Mouse (Mus musculus) limb, embryonic 11.5 days (tissue): ENCODE data around the gene Fam107a. TPM values are rescaled to one million over a fixed set of nuclear protein-coding genes. Genes with fewer than 3 reads are reported as not detected.
"Not testable (repeated sequence)": the region's sequence is repeated elsewhere in the genome, so short reads cannot be mapped to it uniquely, and the experiment has no call there.

Experiments used
- ATAC-seq: fragments of 200-750 bp; cut with Nextera tagmentation; 2 replicates; pipeline ENCODE4 v1.8.0; 2017; ENCODE audit warnings: low read depth; ENCODE audit not compliant: insufficient number of reproducible peaks, low FRiP score, low TSS enrichment
- DNase-seq: peaks from one replicate; pipeline ENCODE4 v3.0.0-alpha.2; 2015; ENCODE audit warnings: low spot score
- H3K27ac ChIP-seq: fragments of 300-500 bp; sonication (generic); replicated peaks from 2 replicates; pipeline ENCODE4 v1.5.1; 2014; ENCODE audit warnings: low read depth, mild to moderate bottlenecking, low read length
- H3K27me3 ChIP-seq: fragments of 300-500 bp; sonication (generic); 2 replicates; pipeline ENCODE4 v1.6.1; 2014; ENCODE audit warnings: mild to moderate bottlenecking, low read length, mixed read lengths; ENCODE audit not compliant: control insufficient read depth, insufficient read depth
- H3K36me3 ChIP-seq: fragments of 300-500 bp; sonication (generic); 2 replicates; pipeline ENCODE4 v1.6.1; 2014; ENCODE audit warnings: mild to moderate bottlenecking, low read length, moderate library complexity, mixed read lengths; ENCODE audit not compliant: control insufficient read depth, insufficient read depth
- H3K4me1 ChIP-seq: fragments of 300-500 bp; sonication (generic); 2 replicates; pipeline ENCODE4 v1.6.1; 2014; ENCODE audit warnings: low read length, mixed read lengths; ENCODE audit not compliant: control insufficient read depth, insufficient read depth
- H3K4me2 ChIP-seq: fragments of 300-500 bp; sonication (generic); 2 replicates; pipeline ENCODE4 v1.6.1; 2014; ENCODE audit warnings: low read depth, mild to moderate bottlenecking, moderate library complexity; ENCODE audit not compliant: severe bottlenecking
- H3K4me3 ChIP-seq: fragments of 300-500 bp; sonication (generic); 2 replicates; pipeline ENCODE4 v1.5.1; 2014; ENCODE audit warnings: low read depth, low read length
- H3K9ac ChIP-seq: fragments of 300-500 bp; sonication (generic); 2 replicates; pipeline ENCODE4 v1.6.1; 2014; ENCODE audit warnings: mild to moderate bottlenecking, low read length
- H3K9me3 ChIP-seq: fragments of 300-500 bp; sonication (generic); 2 replicates; pipeline ENCODE4 v1.6.1; 2016; ENCODE audit warnings: low read length; ENCODE audit not compliant: control insufficient read depth
- WGBS: fragments of 180-500 bp; shearing (Covaris S2); extraction: QIAGEN DNeasy Blood & Tissue Kit; methylation state at CpG from one replicate; pipeline ENCODE4 v1.1.7; 2014; 5-methylcytosine and 5-hydroxymethylcytosine counted together
- polyA plus RNA-seq: library from polyadenylated mRNA; unstranded; fragments of >200 nt; fragmentation: Nextera tagmentation; extraction: Ambion mirVana; gene quantifications from 2 replicates; pipeline ENCODE4 v1.2.1, GENCODE M21; 2014

The Fam107a gene
- polyA plus RNA-seq, 1 experiment from 2014 or later = 0.32 TPM

GRCm38 (mm10) chr14:8286595-8286994 lies 31.2 kb downstream of the Fam107a start:
- DNase-seq, H3K4me1 ChIP-seq, H3K27ac ChIP-seq, H3K4me2 ChIP-seq, H3K9ac ChIP-seq, H3K36me3 ChIP-seq, H3K4me3 ChIP-seq, H3K9me3 ChIP-seq, H3K27me3 ChIP-seq: not testable (repeated sequence)
- ATAC-seq = peak; percentile 91
- WGBS = 88% methylated on average over 5 of the region's 5 CpGs

GRCm38 (mm10) chr14:8283784-8284183 lies 34.0 kb downstream of the Fam107a start:
- no peaks in the 10 kb centered on the region for H3K27me3 ChIP-seq
- no peak overlapping the region for H3K4me2 ChIP-seq
- no peak for DNase-seq
- H3K4me3 ChIP-seq = no peak overlapping the region
- no peak for ATAC-seq
- H3K4me1 ChIP-seq = no peaks in the 10 kb centered on the region
- no peak overlapping the region for H3K27ac ChIP-seq
- no peaks in the 10 kb centered on the region for H3K9me3 ChIP-seq
- H3K9ac ChIP-seq = no peak overlapping the region
- H3K36me3 ChIP-seq = no peaks in the 10 kb centered on the region

GRCm38 (mm10) chr14:8271281-8271680 lies 46.5 kb downstream of the Fam107a start:
- not testable (repeated sequence) for H3K9ac ChIP-seq, H3K27ac ChIP-seq, H3K4me2 ChIP-seq, H3K9me3 ChIP-seq, H3K27me3 ChIP-seq, H3K36me3 ChIP-seq, H3K4me3 ChIP-seq, ATAC-seq, H3K4me1 ChIP-seq, DNase-seq
- WGBS = 88% methylated on average over 8 of the region's 8 CpGs

GRCm38 (mm10) chr14:8264378-8264777 lies 53.4 kb downstream of the Fam107a start:
- H3K4me2 ChIP-seq = no peak overlapping the region

GRCm38 (mm10) chr14:8262242-8262641 lies 55.6 kb downstream of the Fam107a start:
- no peak for DNase-seq
- Histone ChIP-seq H3K4me1 (no peaks in the 10 kb centered on the region; the same call in 1 of the 2 replicates), H3K4me2 (no peak overlapping the region), H3K9ac (no peak overlapping the region), H3K4me3 (no peak overlapping the region), H3K36me3 (no peaks in the 10 kb centered on the region), H3K27me3 (no peaks in the 10 kb centered on the region), H3K27ac (no peak overlapping the region), H3K9me3 (no peaks in the 10 kb centered on the region)
- WGBS = 65% methylated on average over 1 of the region's 1 CpGs
- ATAC-seq = no peak

More at GRCm38 (mm10) chr14:8264378-8264777, 53.4 kb downstream of the Fam107a start:
- ATAC-seq (no peak), DNase-seq (no peak)
- H3K9me3 ChIP-seq = no peaks in the 10 kb centered on the region
- WGBS = 96% methylated on average over 1 of the region's 1 CpGs
- H3K27ac ChIP-seq = no peak overlapping the region
- no peak overlapping the region for H3K9ac ChIP-seq
- no peak overlapping the region for H3K4me3 ChIP-seq
- H3K4me1 ChIP-seq = no peaks in the 10 kb centered on the region
- H3K27me3 ChIP-seq = no peaks in the 10 kb centered on the region
- no peaks in the 10 kb centered on the region for H3K36me3 ChIP-seq

GRCm38 (mm10) chr14:8260214-8260613 lies 57.6 kb downstream of the Fam107a start:
- Histone ChIP-seq H3K4me2 (no peak overlapping the region), H3K36me3 (no peaks in the 10 kb centered on the region), H3K9ac (no peak overlapping the region), H3K27me3 (no peaks in the 10 kb centered on the region), H3K4me3 (no peak overlapping the region), H3K27ac (no peak overlapping the region), H3K9me3 (no peaks in the 10 kb centered on the region), H3K4me1 (no peaks in the 10 kb centered on the region; the same call in 1 of the 2 replicates)
- 67% methylated on average over 5 of the region's 5 CpGs for WGBS
- no peak for DNase-seq
- no peak for ATAC-seq

GRCm38 (mm10) chr14:8259166-8259565 lies 58.7 kb downstream of the Fam107a start, which contains the start of gene Acox2:
Gene Acox2, minus strand, starts transcription at chr14:8259353.
- H3K9ac ChIP-seq = no peak within 1 kb of the TSS
- H3K4me1 ChIP-seq = no peaks in the 10 kb centered on the region; the same call in 1 of the 2 replicates
- WGBS = 83% methylated on average over 3 of the region's 3 CpGs
- no peak for DNase-seq
- ATAC-seq = no peak
- no peak within 1 kb of the TSS for H3K4me3 ChIP-seq
- H3K4me2 ChIP-seq = no peak within 1 kb of the TSS
- H3K9me3 ChIP-seq = no peaks in the 10 kb centered on the region
- no peak within 1 kb of the TSS for H3K27ac ChIP-seq
- no peaks in the 10 kb centered on the region for H3K27me3 ChIP-seq
- no peaks in the 10 kb centered on the region for H3K36me3 ChIP-seq

- H3K4me2 ChIP-seq = no peak overlapping the region
- WGBS = 74% methylated on average over 3 of the region's 3 CpGs
- ATAC-seq = no peak
- no peaks in the 10 kb centered on the region for H3K9me3 ChIP-seq
- H3K27me3 ChIP-seq = no peaks in the 10 kb centered on the region
- no peak for DNase-seq
- H3K36me3 ChIP-seq = no peaks in the 10 kb centered on the region
- H3K4me1 ChIP-seq = no peaks in the 10 kb centered on the region; the same call in 1 of the 2 replicates
- H3K4me3 ChIP-seq = no peak overlapping the region
- H3K27ac ChIP-seq = no peak overlapping the region
- no peak overlapping the region for H3K9ac ChIP-seq
These were observed 59.1 kb downstream of the Fam107a start for GRCm38 (mm10) chr14:8258752-8259151.

GRCm38 (mm10) chr14:8258335-8258627 lies 59.5 kb downstream of the Fam107a start:
- no peaks in the 10 kb centered on the region for H3K27me3 ChIP-seq
- no peak overlapping the region for H3K4me3 ChIP-seq
- DNase-seq = no peak
- no peaks in the 10 kb centered on the region for H3K36me3 ChIP-seq
- H3K27ac ChIP-seq = no peak overlapping the region
- no peaks in the 10 kb centered on the region; the same call in 1 of the 2 replicates for H3K4me1 ChIP-seq
- no peaks in the 10 kb centered on the region for H3K9me3 ChIP-seq
- no peak overlapping the region for H3K4me2 ChIP-seq
- 58% methylated on average over 3 of the region's 3 CpGs for whole genome bisulfite sequencing
- no peak overlapping the region for H3K9ac ChIP-seq
- no peak for ATAC-seq
